Mouse (Mus musculus): Measurements from ENCODE around the gene Gm33543. TPM values are rescaled to one million over a fixed set of nuclear protein-coding genes. Genes with fewer than 3 reads are reported as not detected.

Gene Gm33543
- polyA plus RNA-seq, 1 experiment = not detected

DNA sequence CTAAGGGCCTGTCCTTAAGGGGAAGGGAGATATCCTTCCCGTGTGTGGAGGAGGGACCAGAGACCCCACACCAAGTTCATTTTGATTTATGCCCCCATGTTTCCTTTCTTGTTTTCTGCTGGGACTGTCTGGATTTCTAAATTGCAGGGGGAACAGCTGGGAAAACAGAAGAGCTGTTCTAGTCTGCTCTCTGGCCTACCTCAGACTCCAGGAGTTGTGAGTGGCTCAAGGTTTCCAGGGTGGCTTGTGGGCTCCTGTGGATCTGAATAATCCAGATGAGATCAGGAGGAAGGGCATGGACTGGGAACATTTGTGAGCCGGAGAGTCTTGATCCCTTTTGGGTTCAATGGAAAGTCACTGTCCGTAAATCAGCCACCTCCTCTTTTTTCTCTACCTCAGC, 17.1 kb downstream of the Gm33543 start:
- Histone ChIP-seq H3K27me3 (ENCODE audit: control insufficient read depth, insufficient read depth, insufficient read length) (no peaks in the 10 kb centered on the region), H3K36me3 (ENCODE audit: control insufficient read depth, insufficient read depth) (no peaks in the 10 kb centered on the region), H3ac (ENCODE audit: control insufficient read depth, insufficient read length) (no peak overlapping the region), H3K4me2 (ENCODE audit: low read depth) (no peak overlapping the region), H3K79me2 (ENCODE audit: control insufficient read depth, insufficient read depth) (no peaks in the 10 kb centered on the region), H3K4me3 (no peak overlapping the region)
- TF ChIP-seq E2F4 (IDR thresholded peaks at IDR 0.05; ENCODE audit: insufficient read depth) (no peak), POLR2AphosphoS2 (IDR thresholded peaks at IDR 0.05; ENCODE audit: insufficient read length, low read depth) (no peak), SRF (IDR thresholded peaks at IDR 0.05; ENCODE audit: control insufficient read depth, insufficient read length, low read depth) (no peak), MYOD1 (IDR thresholded peaks at IDR 0.05; ENCODE audit: control insufficient read depth in 1 of 3, insufficient read length in 2 of 3, low read depth in 2 of 3) (no peak), TCF12 (IDR thresholded peaks at IDR 0.05; ENCODE audit: insufficient read depth, poor library complexity, severe bottlenecking) (no peak), REST (IDR thresholded peaks at IDR 0.05; ENCODE audit: insufficient read depth, insufficient read length) (no peak), TCF3 (IDR thresholded peaks at IDR 0.05; ENCODE audit: insufficient read length, low read depth) (no peak), MYOG (IDR thresholded peaks at IDR 0.05; ENCODE audit: control insufficient read depth in 1 of 3, insufficient read depth in 1 of 3, insufficient read length in 2 of 3, low read depth in 2 of 3) (no peak), USF1 (IDR thresholded peaks at IDR 0.05; ENCODE audit: low read depth) (no peak), CEBPB (IDR thresholded peaks at IDR 0.05; ENCODE audit: insufficient read depth, poor library complexity, severe bottlenecking) (no peak), MAX (IDR thresholded peaks at IDR 0.05; ENCODE audit: low read depth) (no peak), POLR2A (IDR thresholded peaks at IDR 0.05; ENCODE audit: insufficient read length, low read depth) (no peak)

DNA sequence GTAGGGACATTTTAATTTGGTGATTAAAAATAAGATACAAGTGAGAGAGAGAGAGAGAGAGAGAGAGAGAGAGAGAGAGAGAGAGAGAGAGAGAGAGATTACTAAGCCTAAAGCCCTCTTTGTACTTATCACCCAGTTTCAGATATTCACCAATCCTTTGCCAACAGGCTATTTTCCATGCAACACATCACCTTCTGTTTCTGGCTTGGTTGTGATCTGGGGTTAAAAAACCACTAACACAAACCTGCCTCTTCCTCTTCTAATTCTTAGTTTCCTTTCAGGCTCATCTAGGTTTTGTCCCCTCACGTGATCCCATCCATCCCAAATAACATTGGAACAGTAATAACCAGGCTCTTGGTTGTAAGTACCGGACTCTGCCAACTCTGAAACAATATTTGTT, 24.2 kb downstream of the Gm33543 start:
- no peaks in the 10 kb centered on the region for H3K79me2 ChIP-seq (ENCODE audit: control insufficient read depth, insufficient read depth)
- H3K36me3 ChIP-seq (ENCODE audit: control insufficient read depth, insufficient read depth) = no peaks in the 10 kb centered on the region
- no peak for TF ChIP-seq SRF (IDR thresholded peaks at IDR 0.05; ENCODE audit: control insufficient read depth, insufficient read length, low read depth)
- no peak overlapping the region for H3K4me2 ChIP-seq (ENCODE audit: low read depth)
- H3ac ChIP-seq (ENCODE audit: control insufficient read depth, insufficient read length) = no peak overlapping the region
- no peaks in the 10 kb centered on the region for H3K27me3 ChIP-seq (ENCODE audit: control insufficient read depth, insufficient read depth, insufficient read length)
- no peak overlapping the region for H3K4me3 ChIP-seq

GRCm38 (mm10) chr10:95817419-95818161, 25.1 kb downstream of the Gm33543 start:
- Histone ChIP-seq H3ac (ENCODE audit: control insufficient read depth, insufficient read length) (no peak overlapping the region), H3K27me3 (ENCODE audit: control insufficient read depth, insufficient read depth, insufficient read length) (no peaks in the 10 kb centered on the region), H3K4me3 (no peak overlapping the region), H3K36me3 (ENCODE audit: control insufficient read depth, insufficient read depth) (no peaks in the 10 kb centered on the region), H3K79me2 (ENCODE audit: control insufficient read depth, insufficient read depth) (no peaks in the 10 kb centered on the region), H3K4me2 (ENCODE audit: low read depth) (no peak overlapping the region)
- TF ChIP-seq E2F4 (IDR thresholded peaks at IDR 0.05; ENCODE audit: insufficient read depth) = no peak
- no peak for TF ChIP-seq POLR2AphosphoS2 (IDR thresholded peaks at IDR 0.05; ENCODE audit: insufficient read length, low read depth)

GRCm38 (mm10) chr10:95814351-95814750, 28.4 kb downstream of the Gm33543 start:
- no peak for TF ChIP-seq MYOG (IDR thresholded peaks at IDR 0.05; ENCODE audit: control insufficient read depth in 1 of 3, insufficient read depth in 1 of 3, insufficient read length in 2 of 3, low read depth in 2 of 3)
- no peak for TF ChIP-seq TCF3 (IDR thresholded peaks at IDR 0.05; ENCODE audit: insufficient read length, low read depth)
- no peak for TF ChIP-seq MAX (IDR thresholded peaks at IDR 0.05; ENCODE audit: low read depth)
- no peak for TF ChIP-seq E2F4 (IDR thresholded peaks at IDR 0.05; ENCODE audit: insufficient read depth)
- Histone ChIP-seq H3K27me3 (ENCODE audit: control insufficient read depth, insufficient read depth, insufficient read length) (no peaks in the 10 kb centered on the region), H3K79me2 (ENCODE audit: control insufficient read depth, insufficient read depth) (no peaks in the 10 kb centered on the region), H3K36me3 (ENCODE audit: control insufficient read depth, insufficient read depth) (no peaks in the 10 kb centered on the region), H3K4me3 (no peak overlapping the region), H3ac (ENCODE audit: control insufficient read depth, insufficient read length) (no peak overlapping the region), H3K4me2 (ENCODE audit: low read depth) (no peak overlapping the region)

GRCm38 (mm10) chr10:95811869-95812268, 30.9 kb downstream of the Gm33543 start:
- H3ac ChIP-seq (ENCODE audit: control insufficient read depth, insufficient read length) = no peak overlapping the region
- H3K36me3 ChIP-seq (ENCODE audit: control insufficient read depth, insufficient read depth) = no peaks in the 10 kb centered on the region
- H3K27me3 ChIP-seq (ENCODE audit: control insufficient read depth, insufficient read depth, insufficient read length) = no peaks in the 10 kb centered on the region
- H3K4me2 ChIP-seq (ENCODE audit: low read depth) = no peak overlapping the region
- H3K79me2 ChIP-seq (ENCODE audit: control insufficient read depth, insufficient read depth) = no peaks in the 10 kb centered on the region
- TF ChIP-seq CEBPB (IDR thresholded peaks at IDR 0.05; ENCODE audit: insufficient read depth, poor library complexity, severe bottlenecking) (no peak), SRF (IDR thresholded peaks at IDR 0.05; ENCODE audit: control insufficient read depth, insufficient read length, low read depth) (no peak), MYOD1 (IDR thresholded peaks at IDR 0.05; ENCODE audit: control insufficient read depth in 1 of 3, insufficient read length in 2 of 3, low read depth in 2 of 3) (no peak), POLR2AphosphoS2 (IDR thresholded peaks at IDR 0.05; ENCODE audit: insufficient read length, low read depth) (no peak), MAX (IDR thresholded peaks at IDR 0.05; ENCODE audit: low read depth) (no peak), E2F4 (IDR thresholded peaks at IDR 0.05; ENCODE audit: insufficient read depth) (no peak), MYOG (IDR thresholded peaks at IDR 0.05; ENCODE audit: control insufficient read depth in 1 of 3, insufficient read depth in 1 of 3, insufficient read length in 2 of 3, low read depth in 2 of 3) (no peak), TCF3 (IDR thresholded peaks at IDR 0.05; ENCODE audit: insufficient read length, low read depth) (no peak), POLR2A (IDR thresholded peaks at IDR 0.05; ENCODE audit: insufficient read length, low read depth) (no peak), REST (IDR thresholded peaks at IDR 0.05; ENCODE audit: insufficient read depth, insufficient read length) (no peak), TCF12 (IDR thresholded peaks at IDR 0.05; ENCODE audit: insufficient read depth, poor library complexity, severe bottlenecking) (no peak), USF1 (IDR thresholded peaks at IDR 0.05; ENCODE audit: low read depth) (no peak)
- H3K4me3 ChIP-seq = no peak overlapping the region

All from myocyte (in vitro differentiated cells).